Mouse (Mus musculus) ES-Bruce4 (cell line): ENCODE data around the gene Entpd2. TPM values are rescaled to one million over a fixed set of nuclear protein-coding genes. Genes with fewer than 3 reads are reported as not detected.

Source experiments
- H3K27ac ChIP-seq: 2 replicates; pipeline ENCODE4 v1.5.1; 2012; ENCODE audit warnings: low read length, inconsistent platforms; ENCODE audit not compliant: insufficient read depth
- H3K27me3 ChIP-seq: 2 replicates; pipeline ENCODE4 v1.6.1; 2012; ENCODE audit warnings: mild to moderate bottlenecking, low read length, inconsistent platforms; ENCODE audit not compliant: control insufficient read depth, poor library complexity, insufficient read depth, severe bottlenecking
- H3K36me3 ChIP-seq: 2 replicates; pipeline ENCODE4 v1.6.1; 2012; ENCODE audit warnings: inconsistent platforms, mild to moderate bottlenecking, low read length, moderate library complexity; ENCODE audit not compliant: control insufficient read depth, poor library complexity, insufficient read depth, severe bottlenecking
- H3K4me1 ChIP-seq: one replicate; pipeline ENCODE4 v1.8.1; 2011; ENCODE audit warnings: low read length; ENCODE audit not compliant: control insufficient read depth, insufficient read depth
- H3K4me3 ChIP-seq: 2 replicates; pipeline ENCODE4 v1.5.1; 2011; ENCODE audit warnings: low read depth, mild to moderate bottlenecking, low read length
- H3K9ac ChIP-seq: 2 replicates; pipeline ENCODE4 v1.6.1; 2012; ENCODE audit warnings: low read depth, mild to moderate bottlenecking, inconsistent platforms; ENCODE audit not compliant: poor library complexity, severe bottlenecking
- H3K9me3 ChIP-seq: replicated peaks from 2 replicates; pipeline ENCODE4 v1.6.1; 2012; ENCODE audit warnings: mild to moderate bottlenecking, low read length, inconsistent platforms; ENCODE audit not compliant: control insufficient read depth, poor library complexity, insufficient read depth, severe bottlenecking
- CTCF ChIP-seq: IDR thresholded peaks from one replicate; pipeline ENCODE4 v1.8.1; 2011; ENCODE audit warnings: low read depth, low read length
- EP300 ChIP-seq: IDR thresholded peaks from 2 replicates; pipeline ENCODE4 v1.6.1; 2011; ENCODE audit warnings: low read depth, low read length; ENCODE audit not compliant: insufficient read depth
- POLR2A ChIP-seq: IDR thresholded peaks from one replicate; pipeline ENCODE4 v1.8.1; 2011; ENCODE audit warnings: low read length; ENCODE audit not compliant: insufficient read depth
- polyA plus RNA-seq: library from polyadenylated mRNA; stranded (reverse); fragments of >200 nt; gene quantifications from 2 replicates; pipeline ENCODE4 v1.2.4, GENCODE M21; 2011; ENCODE audit warnings: low read depth; ENCODE audit not compliant: missing spikeins, insufficient read depth, insufficient read length

The Entpd2 gene
- 4.2 and 5.6 TPM in 2 replicates for polyA plus RNA-seq

- H3K4me1 ChIP-seq, result peaks cover 3% of the 10 kb centered on the region
- H3K9me3 ChIP-seq, result no peaks in the 10 kb centered on the region
- TF ChIP-seq POLR2A, result peak; percentile 41
- TF ChIP-seq CTCF, result no peak
- no peak for TF ChIP-seq EP300
- peak within 1 kb of the TSS; percentile 27 for H3K9ac ChIP-seq
- no peak within 1 kb of the TSS for H3K27ac ChIP-seq
- no peaks in the 10 kb centered on the region for H3K36me3 ChIP-seq
- H3K27me3 ChIP-seq, result no peaks in the 10 kb centered on the region
- H3K4me3 ChIP-seq, result peak within 1 kb of the TSS; percentile 77
Observed at GRCm38 (mm10) chr2:25395721-25396596, at the start of gene Entpd2. Gene Entpd2, plus strand, starts transcription at chr2:25395874.

GRCm38 (mm10) chr2:25348162-25348561 lies 47.5 kb upstream of the Entpd2 start:
- Histone ChIP-seq H3K27ac (no peak overlapping the region), H3K36me3 (peaks cover 39% of the 10 kb centered on the region), H3K4me1 (no peaks in the 10 kb centered on the region), H3K9me3 (no peaks in the 10 kb centered on the region), H3K4me3 (no peak overlapping the region), H3K9ac (no peak overlapping the region), H3K27me3 (no peaks in the 10 kb centered on the region)
- TF ChIP-seq POLR2A (no peak), EP300 (no peak), CTCF (no peak)

- Histone ChIP-seq H3K9me3 (no peaks in the 10 kb centered on the region), H3K36me3 (peaks cover 36% of the 10 kb centered on the region), H3K4me3 (no peak overlapping the region), H3K4me1 (no peaks in the 10 kb centered on the region), H3K27ac (no peak overlapping the region), H3K9ac (no peak overlapping the region), H3K27me3 (no peaks in the 10 kb centered on the region)
- no peak for TF ChIP-seq POLR2A
- no peak for TF ChIP-seq EP300
- no peak for TF ChIP-seq CTCF
Observed at GRCm38 (mm10) chr2:25349499-25349898, 46.2 kb upstream of the Entpd2 start.

- no peak for TF ChIP-seq CTCF
- Histone ChIP-seq H3K36me3 (peaks cover 25% of the 10 kb centered on the region; the same call in 1 of the 2 replicates), H3K27me3 (no peaks in the 10 kb centered on the region), H3K27ac (no peak overlapping the region), H3K4me3 (no peak overlapping the region), H3K9ac (no peak overlapping the region), H3K4me1 (no peaks in the 10 kb centered on the region), H3K9me3 (no peaks in the 10 kb centered on the region)
Observed at GRCm38 (mm10) chr2:25350701-25351100, 45.0 kb upstream of the Entpd2 start.

GRCm38 (mm10) chr2:25354211-25354610 lies 41.5 kb upstream of the Entpd2 start:
- H3K9ac ChIP-seq, result no peak overlapping the region
- no peaks in the 10 kb centered on the region for H3K27me3 ChIP-seq

More at GRCm38 (mm10) chr2:25354211-25354610, 41.5 kb upstream of the Entpd2 start:
- Histone ChIP-seq H3K27ac (no peak overlapping the region), H3K36me3 (peaks cover 12% of the 10 kb centered on the region; the same call in 1 of the 2 replicates), H3K4me3 (no peak overlapping the region), H3K4me1 (no peaks in the 10 kb centered on the region), H3K9me3 (no peaks in the 10 kb centered on the region)
- no peak for TF ChIP-seq EP300
- TF ChIP-seq POLR2A, result no peak
- no peak for TF ChIP-seq CTCF
